Mouse (Mus musculus): Measurements from ENCODE around the gene Gpr132. TPM values are rescaled to one million over a fixed set of nuclear protein-coding genes. Genes with fewer than 3 reads are reported as not detected.
A peak's percentile ranks its signal among the peaks of the same experiment; 100 is the strongest.

Gene Gpr132
- polyA plus RNA-seq, 1 experiment from 2014 or later, result 0.19 TPM

- ATAC-seq (replicated peaks; ENCODE audit: insufficient number of reproducible peaks, low FRiP score, low TSS enrichment), result no peak
- 23% methylated on average over 18 of the region's 18 CpGs for WGBS (ENCODE audit: insufficient replicate concordance)
- peaks cover 68% of the 10 kb centered on the region for H3K27me3 ChIP-seq (ENCODE audit: control insufficient read depth, insufficient read depth, low read length)
- 0 out of 2 replicates have a peak overlapping the region, but pooled peaks have one; percentile 34 for H3K9ac ChIP-seq (ENCODE audit: low read depth, low read length)
- no peaks in the 10 kb centered on the region for H3K36me3 ChIP-seq (ENCODE audit: control insufficient read depth, insufficient read depth, low read length)
- H3K4me1 ChIP-seq (ENCODE audit: control insufficient read depth, insufficient read depth, low read length), result peaks cover 38% of the 10 kb centered on the region
- no peaks in the 10 kb centered on the region for H3K9me3 ChIP-seq (replicated peaks; ENCODE audit: control insufficient read depth, low read length)
- peak overlapping the region; percentile 58 for H3K4me2 ChIP-seq
- H3K27ac ChIP-seq (ENCODE audit: low read depth, low read length), result no peak overlapping the region
- H3K4me3 ChIP-seq (ENCODE audit: low read depth, low read length), result peak overlapping the region; percentile 27
Observed at GRCm38 (mm10) chr12:112873452-112874190, 5.6 kb upstream of the Gpr132 start.

DNA sequence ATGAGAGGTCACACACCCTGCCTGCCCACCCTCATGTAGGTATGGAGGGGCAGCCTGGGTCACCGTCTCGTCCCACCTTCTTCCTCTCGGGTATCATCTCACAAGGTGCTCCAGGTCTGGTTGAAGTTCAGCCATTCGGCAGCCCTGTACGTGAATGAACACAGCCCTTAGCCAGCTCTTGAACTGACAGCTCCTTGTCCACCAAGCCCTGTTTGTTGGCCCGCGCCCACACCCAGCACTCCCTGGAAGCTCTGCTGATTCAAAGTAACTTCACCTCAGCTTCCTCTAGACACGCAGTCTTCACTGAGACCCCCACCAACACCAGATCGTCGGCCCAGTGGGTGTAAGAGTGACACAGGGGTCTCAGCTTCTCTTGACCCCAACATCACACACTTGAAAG lies 5.0 kb upstream of the Gpr132 start:
- no peak overlapping the region for H3K9ac ChIP-seq (ENCODE audit: low read depth, low read length)
- H3K4me1 ChIP-seq (ENCODE audit: control insufficient read depth, insufficient read depth, low read length), result peaks cover 38% of the 10 kb centered on the region
- no peaks in the 10 kb centered on the region for H3K9me3 ChIP-seq (replicated peaks; ENCODE audit: control insufficient read depth, low read length)
- H3K27me3 ChIP-seq (ENCODE audit: control insufficient read depth, insufficient read depth, low read length), result peaks cover 65% of the 10 kb centered on the region
- no peaks in the 10 kb centered on the region for H3K36me3 ChIP-seq (ENCODE audit: control insufficient read depth, insufficient read depth, low read length)
- no peak overlapping the region for H3K4me2 ChIP-seq
- WGBS (ENCODE audit: insufficient replicate concordance), result 79% methylated on average over 10 of the region's 10 CpGs
- no peak for ATAC-seq (replicated peaks; ENCODE audit: insufficient number of reproducible peaks, low FRiP score, low TSS enrichment)
- no peak overlapping the region for H3K4me3 ChIP-seq (ENCODE audit: low read depth, low read length)
- no peak overlapping the region for H3K27ac ChIP-seq (ENCODE audit: low read depth, low read length)

GRCm38 (mm10) chr12:112871272-112871671 lies 3.2 kb upstream of the Gpr132 start:
- 77% methylated on average over 2 of the region's 2 CpGs for WGBS (ENCODE audit: insufficient replicate concordance)
- no peak for ATAC-seq (replicated peaks; ENCODE audit: insufficient number of reproducible peaks, low FRiP score, low TSS enrichment)
- peaks cover 23% of the 10 kb centered on the region for H3K4me1 ChIP-seq (ENCODE audit: control insufficient read depth, insufficient read depth, low read length)
- no peaks in the 10 kb centered on the region for H3K36me3 ChIP-seq (ENCODE audit: control insufficient read depth, insufficient read depth, low read length)
- H3K4me3 ChIP-seq (ENCODE audit: low read depth, low read length), result no peak overlapping the region
- H3K27ac ChIP-seq (ENCODE audit: low read depth, low read length), result no peak overlapping the region
- no peak overlapping the region for H3K9ac ChIP-seq (ENCODE audit: low read depth, low read length)
- H3K27me3 ChIP-seq (ENCODE audit: control insufficient read depth, insufficient read depth, low read length), result peaks cover 48% of the 10 kb centered on the region
- H3K4me2 ChIP-seq, result no peak overlapping the region
- H3K9me3 ChIP-seq (replicated peaks; ENCODE audit: control insufficient read depth, low read length), result no peaks in the 10 kb centered on the region

- no peak overlapping the region for H3K27ac ChIP-seq (ENCODE audit: low read depth, low read length)
Observed at GRCm38 (mm10) chr12:112870775-112871174, 2.7 kb upstream of the Gpr132 start.

GRCm38 (mm10) chr12:112869783-112870204 lies 1.8 kb upstream of the Gpr132 start:
- H3K9me3 ChIP-seq (replicated peaks; ENCODE audit: control insufficient read depth, low read length), result no peaks in the 10 kb centered on the region
- 8% methylated on average over 16 of the region's 16 CpGs for WGBS (ENCODE audit: insufficient replicate concordance)
- no peak overlapping the region for H3K27ac ChIP-seq (ENCODE audit: low read depth, low read length)
- H3K27me3 ChIP-seq (ENCODE audit: control insufficient read depth, insufficient read depth, low read length), result peaks cover 33% of the 10 kb centered on the region
- ATAC-seq (replicated peaks; ENCODE audit: insufficient number of reproducible peaks, low FRiP score, low TSS enrichment), result no peak
- H3K9ac ChIP-seq (ENCODE audit: low read depth, low read length), result no peak overlapping the region
- H3K4me2 ChIP-seq, result peak overlapping the region; percentile 45
- no peaks in the 10 kb centered on the region for H3K36me3 ChIP-seq (ENCODE audit: control insufficient read depth, insufficient read depth, low read length)
- peaks cover 20% of the 10 kb centered on the region; the same call in 1 of the 2 replicates for H3K4me1 ChIP-seq (ENCODE audit: control insufficient read depth, insufficient read depth, low read length)
- no peak overlapping the region for H3K4me3 ChIP-seq (ENCODE audit: low read depth, low read length)

More at GRCm38 (mm10) chr12:112870775-112871174, 2.7 kb upstream of the Gpr132 start:
- ATAC-seq (replicated peaks; ENCODE audit: insufficient number of reproducible peaks, low FRiP score, low TSS enrichment), result no peak
- Histone ChIP-seq H3K36me3 (ENCODE audit: control insufficient read depth, insufficient read depth, low read length) (no peaks in the 10 kb centered on the region), H3K4me3 (ENCODE audit: low read depth, low read length) (no peak overlapping the region), H3K4me2 (no peak overlapping the region), H3K9me3 (replicated peaks; ENCODE audit: control insufficient read depth, low read length) (no peaks in the 10 kb centered on the region), H3K27me3 (ENCODE audit: control insufficient read depth, insufficient read depth, low read length) (peaks cover 43% of the 10 kb centered on the region), H3K9ac (ENCODE audit: low read depth, low read length) (no peak overlapping the region), H3K4me1 (ENCODE audit: control insufficient read depth, insufficient read depth, low read length) (peaks cover 20% of the 10 kb centered on the region; the same call in 1 of the 2 replicates)
- WGBS (ENCODE audit: insufficient replicate concordance), result 37% methylated on average over 13 of the region's 13 CpGs

DNA sequence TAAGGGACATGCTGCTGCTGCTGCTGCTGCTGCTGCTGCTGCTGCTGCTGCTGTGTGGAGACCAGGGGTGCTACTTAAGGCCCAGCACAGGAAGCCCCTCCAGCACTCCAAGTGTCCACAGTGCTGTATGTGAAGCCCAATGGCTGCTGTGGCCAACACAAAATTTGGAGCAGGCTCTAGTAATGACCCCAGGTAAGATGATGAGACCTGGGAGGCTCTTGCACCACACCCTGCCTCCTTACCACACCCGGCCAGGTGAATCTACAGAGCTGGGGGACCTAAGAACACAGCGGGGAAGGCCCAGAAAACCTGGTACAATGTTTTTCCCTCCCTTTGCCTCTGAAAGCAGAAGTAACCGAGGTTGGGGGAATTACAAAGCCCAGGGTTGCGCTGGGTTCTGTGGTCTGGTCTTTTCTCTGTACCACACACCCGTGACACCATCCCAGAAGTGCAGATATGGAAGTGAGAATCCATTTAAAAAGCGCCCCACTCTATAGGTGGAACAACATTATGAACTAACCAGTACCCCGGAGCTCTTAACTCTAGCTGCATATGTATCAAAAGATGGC lies 838 bp downstream of the Gpr132 start:
- H3K4me1 ChIP-seq (ENCODE audit: control insufficient read depth, insufficient read depth, low read length), result peaks cover 10% of the 10 kb centered on the region; the same call in 1 of the 2 replicates
- H3K27ac ChIP-seq (ENCODE audit: low read depth, low read length), result no peak overlapping the region
- no peak overlapping the region for H3K9ac ChIP-seq (ENCODE audit: low read depth, low read length)
- H3K4me3 ChIP-seq (ENCODE audit: low read depth, low read length), result no peak overlapping the region
- no peak for ATAC-seq (replicated peaks; ENCODE audit: insufficient number of reproducible peaks, low FRiP score, low TSS enrichment)
- H3K36me3 ChIP-seq (ENCODE audit: control insufficient read depth, insufficient read depth, low read length), result no peaks in the 10 kb centered on the region
- H3K27me3 ChIP-seq (ENCODE audit: control insufficient read depth, insufficient read depth, low read length), result peaks cover 16% of the 10 kb centered on the region
- no peaks in the 10 kb centered on the region for H3K9me3 ChIP-seq (replicated peaks; ENCODE audit: control insufficient read depth, low read length)
- H3K4me2 ChIP-seq, result no peak overlapping the region
- 82% methylated on average over 7 of the region's 7 CpGs for WGBS (ENCODE audit: insufficient replicate concordance)

DNA sequence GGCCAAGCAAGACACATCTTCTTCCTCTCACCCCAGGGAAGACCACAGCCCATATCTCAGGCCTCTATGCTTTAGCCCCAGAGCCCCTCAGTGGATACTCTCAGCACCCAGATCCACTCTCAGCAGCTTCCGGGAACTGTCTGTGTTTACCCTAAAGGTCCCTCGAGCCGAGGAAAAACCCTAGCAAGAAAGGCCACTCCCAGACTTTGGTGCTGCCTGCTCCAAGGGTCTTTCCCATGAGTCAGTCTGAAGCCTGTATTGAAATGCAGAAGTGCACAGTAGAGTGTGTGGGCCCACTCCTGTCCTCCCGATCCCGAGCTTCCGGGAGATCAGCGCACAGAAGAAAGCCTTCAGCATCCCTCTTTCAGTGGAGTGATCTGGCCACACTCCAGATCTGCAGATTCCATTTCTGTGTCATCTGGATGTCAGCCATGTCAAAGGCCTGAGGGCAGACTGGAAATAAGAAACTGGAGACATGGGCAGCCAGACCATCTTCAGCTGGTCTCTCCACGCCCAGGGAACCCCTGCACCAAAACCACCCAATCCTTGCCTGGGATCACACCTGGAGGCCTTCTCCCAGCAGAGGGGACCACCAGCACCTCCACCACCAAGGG lies 1.5 kb downstream of the Gpr132 start:
- 71% methylated on average over 8 of the region's 8 CpGs for WGBS (ENCODE audit: insufficient replicate concordance)
- H3K27me3 ChIP-seq (ENCODE audit: control insufficient read depth, insufficient read depth, low read length), result peaks cover 14% of the 10 kb centered on the region
- H3K36me3 ChIP-seq (ENCODE audit: control insufficient read depth, insufficient read depth, low read length), result no peaks in the 10 kb centered on the region
- no peaks in the 10 kb centered on the region for H3K9me3 ChIP-seq (replicated peaks; ENCODE audit: control insufficient read depth, low read length)
- H3K4me2 ChIP-seq, result no peak overlapping the region
- no peak for ATAC-seq (replicated peaks; ENCODE audit: insufficient number of reproducible peaks, low FRiP score, low TSS enrichment)
- no peak overlapping the region for H3K9ac ChIP-seq (ENCODE audit: low read depth, low read length)
- no peak overlapping the region for H3K4me3 ChIP-seq (ENCODE audit: low read depth, low read length)
- peaks cover 12% of the 10 kb centered on the region; the same call in 1 of the 2 replicates for H3K4me1 ChIP-seq (ENCODE audit: control insufficient read depth, insufficient read depth, low read length)
- H3K27ac ChIP-seq (ENCODE audit: low read depth, low read length), result no peak overlapping the region

GRCm38 (mm10) chr12:112864804-112865203 lies 3.2 kb downstream of the Gpr132 start:
- H3K27me3 ChIP-seq (ENCODE audit: control insufficient read depth, insufficient read depth, low read length), result 0 out of 2 replicates have a peak, but pooled peaks cover 5% of the 10 kb centered on the region
- no peak overlapping the region for H3K27ac ChIP-seq (ENCODE audit: low read depth, low read length)
- H3K4me1 ChIP-seq (ENCODE audit: control insufficient read depth, insufficient read depth, low read length), result peaks cover 6% of the 10 kb centered on the region; the same call in 1 of the 2 replicates
- no peaks in the 10 kb centered on the region for H3K36me3 ChIP-seq (ENCODE audit: control insufficient read depth, insufficient read depth, low read length)
- H3K9ac ChIP-seq (ENCODE audit: low read depth, low read length), result no peak overlapping the region
- no peak for ATAC-seq (replicated peaks; ENCODE audit: insufficient number of reproducible peaks, low FRiP score, low TSS enrichment)
- H3K4me2 ChIP-seq, result no peak overlapping the region
- H3K9me3 ChIP-seq (replicated peaks; ENCODE audit: control insufficient read depth, low read length), result no peaks in the 10 kb centered on the region
- WGBS (ENCODE audit: insufficient replicate concordance), result 81% methylated on average over 7 of the region's 7 CpGs
- no peak overlapping the region for H3K4me3 ChIP-seq (ENCODE audit: low read depth, low read length)
